Mouse (Mus musculus) MEL (cell line): Measurements from ENCODE around the gene Tnfrsf26. TPM values are rescaled to one million over a fixed set of nuclear protein-coding genes. Genes with fewer than 3 reads are reported as not detected.

ENCODE experiments used
- DNase-seq: peaks from one replicate; pipeline ENCODE4 v3.0.0; 2011; ENCODE audit warnings: low read depth, low spot score
- H3K27ac ChIP-seq: 2 replicates; pipeline ENCODE4 v1.5.1; 2012; ENCODE audit warnings: low read depth, mild to moderate bottlenecking, control low read depth, low read length, moderate library complexity; ENCODE audit not compliant: control insufficient read depth
- H3K27me3 ChIP-seq, 2 experiments: fragments of 150-350 bp in 1 of 2; sonication (generic) in 1 of 2; 2 replicates each; pipeline ENCODE4 v1.6.1; 2012; ENCODE audit warnings: low read length in 2 of 2, mild to moderate bottlenecking in 2 of 2, improper control_type of control experiment in 1 of 2, moderate library complexity in 1 of 2; ENCODE audit not compliant: insufficient read depth in 2 of 2, control insufficient read depth in 1 of 2
- H3K36me3 ChIP-seq, 2 experiments: 2 replicates each; pipeline ENCODE4 v1.6.1; 2012 to 2014; ENCODE audit warnings: low read length in 2 of 2, improper control_type of control experiment in 1 of 2, inconsistent platforms in 1 of 2, mild to moderate bottlenecking in 1 of 2; ENCODE audit not compliant: insufficient read depth in 2 of 2, control insufficient read depth in 1 of 2
- H3K4me1 ChIP-seq, 2 experiments: fragments of 150-350 bp in 1 of 2; sonication (generic) in 1 of 2; 2 replicates each; pipeline ENCODE4 v1.6.1; 2012; ENCODE audit warnings: low read length in 2 of 2, improper control_type of control experiment in 1 of 2, mild to moderate bottlenecking in 1 of 2; ENCODE audit not compliant: insufficient read depth in 2 of 2, control insufficient read depth in 1 of 2
- H3K4me3 ChIP-seq, 2 experiments: fragments of 150-350 bp in 1 of 2; sonication (generic) in 1 of 2; 2 replicates each; pipeline ENCODE4 v1.5.1; 2012; ENCODE audit warnings: low read depth in 2 of 2, low read length in 2 of 2, mild to moderate bottlenecking in 2 of 2, moderate library complexity in 2 of 2, control low read depth in 1 of 2, improper control_type of control experiment in 1 of 2; ENCODE audit not compliant: control insufficient read depth in 1 of 2, insufficient read depth in 1 of 2
- H3K79me2 ChIP-seq: 2 replicates; pipeline ENCODE4 v1.6.1; 2012; ENCODE audit warnings: mild to moderate bottlenecking, low read length, moderate library complexity; ENCODE audit not compliant: control insufficient read depth, poor library complexity, insufficient read depth
- H3K9ac ChIP-seq: 2 replicates; pipeline ENCODE4 v1.6.1; 2012; ENCODE audit warnings: low read depth, mild to moderate bottlenecking, control low read depth, low read length, moderate library complexity; ENCODE audit not compliant: control insufficient read depth, poor library complexity, severe bottlenecking
- H3K9me3 ChIP-seq: fragments of 150-350 bp; sonication (generic); replicated peaks from 2 replicates; pipeline ENCODE4 v1.6.1; 2012; ENCODE audit warnings: mild to moderate bottlenecking, low read length, improper control_type of control experiment, moderate library complexity; ENCODE audit not compliant: insufficient read depth
- BHLHE40 ChIP-seq: IDR thresholded peaks from 2 replicates; pipeline ENCODE4 v1.6.1; 2012; ENCODE audit warnings: low read depth, mild to moderate bottlenecking, inconsistent platforms, low read length, improper control_type of control experiment, borderline replicate concordance
- CHD1 ChIP-seq: IDR thresholded peaks from 2 replicates; pipeline ENCODE4 v1.6.1; 2012; ENCODE audit warnings: low read depth, mild to moderate bottlenecking, inconsistent platforms, low read length, improper control_type of control experiment
- CHD2 ChIP-seq: IDR thresholded peaks from 2 replicates; pipeline ENCODE4 v1.6.1; 2011; ENCODE audit warnings: low read length, improper control_type of control experiment
- CTCF ChIP-seq, 3 experiments: IDR thresholded peaks in 2 of 3; conservative IDR thresholded peaks in 1 of 3; 2 replicates each; pipeline ENCODE4 v1.5.1; 2011 to 2012; ENCODE audit warnings: low read length in 3 of 3, low read depth in 2 of 3, mild to moderate bottlenecking in 2 of 3, improper control_type of control experiment in 1 of 3, inconsistent platforms in 1 of 3, mixed read lengths in 1 of 3, moderate library complexity in 1 of 3; ENCODE audit not compliant: control insufficient read depth in 1 of 3, insufficient read depth in 1 of 3, poor library complexity in 1 of 3, severe bottlenecking in 1 of 3
- ELF1 ChIP-seq: IDR thresholded peaks from 2 replicates; pipeline ENCODE4 v1.6.1; 2014; ENCODE audit warnings: low read depth, mild to moderate bottlenecking, inconsistent platforms, low read length, improper control_type of control experiment, moderate library complexity
- HCFC1 ChIP-seq: IDR thresholded peaks from 2 replicates; pipeline ENCODE4 v1.6.1; 2012; ENCODE audit warnings: low read depth, mild to moderate bottlenecking, inconsistent platforms, low read length, improper control_type of control experiment, moderate library complexity
- KAT2A ChIP-seq: conservative IDR thresholded peaks from 2 replicates; pipeline ENCODE4 v1.6.1; 2012; ENCODE audit warnings: low read depth, low read length, improper control_type of control experiment, inconsistent platforms
- MAFK ChIP-seq: IDR thresholded peaks from 2 replicates; pipeline ENCODE4 v1.6.1; 2011; ENCODE audit warnings: low read depth, mild to moderate bottlenecking, low read length, improper control_type of control experiment, borderline replicate concordance
- MAX ChIP-seq: IDR thresholded peaks from 2 replicates; pipeline ENCODE4 v1.6.1; 2011; ENCODE audit warnings: low read length, improper control_type of control experiment
- MXI1 ChIP-seq: IDR thresholded peaks from 2 replicates; pipeline ENCODE4 v1.6.1; 2011; ENCODE audit warnings: mild to moderate bottlenecking, low read depth, low read length, improper control_type of control experiment
- MYB ChIP-seq: IDR thresholded peaks from 2 replicates; pipeline ENCODE4 v1.6.1; 2011; ENCODE audit warnings: mild to moderate bottlenecking, low read depth, low read length, improper control_type of control experiment
- NRF1 ChIP-seq: IDR thresholded peaks from 2 replicates; pipeline ENCODE4 v1.6.1; 2014; ENCODE audit warnings: low read depth, mild to moderate bottlenecking, inconsistent platforms, low read length, improper control_type of control experiment, moderate library complexity; ENCODE audit not compliant: poor library complexity, insufficient read depth, severe bottlenecking
- POLR2AphosphoS2 ChIP-seq: IDR thresholded peaks from 2 replicates; pipeline ENCODE4 v1.6.1; 2011; ENCODE audit warnings: low read length, improper control_type of control experiment
- RAD21 ChIP-seq: IDR thresholded peaks from 2 replicates; pipeline ENCODE4 v1.6.1; 2011; ENCODE audit warnings: mild to moderate bottlenecking, low read depth, low read length, improper control_type of control experiment
- SMC3 ChIP-seq: IDR thresholded peaks from 2 replicates; pipeline ENCODE4 v1.6.1; 2011; ENCODE audit warnings: low read depth, low read length, improper control_type of control experiment
- TAL1 ChIP-seq: IDR thresholded peaks from 2 replicates; pipeline ENCODE4 v1.6.1; 2012; ENCODE audit warnings: mild to moderate bottlenecking, inconsistent platforms, low read length, moderate library complexity, mixed read lengths
- TBP ChIP-seq: IDR thresholded peaks from 2 replicates; pipeline ENCODE4 v1.8.0; 2011; ENCODE audit warnings: low read depth, low read length, improper control_type of control experiment
- TCF12 ChIP-seq: IDR thresholded peaks from 2 replicates; pipeline ENCODE4 v1.6.1; 2014; ENCODE audit warnings: low read depth, mild to moderate bottlenecking, inconsistent platforms, low read length, improper control_type of control experiment, moderate library complexity
- ZMIZ1 ChIP-seq: IDR thresholded peaks from 2 replicates; pipeline ENCODE4 v1.6.1; 2012; ENCODE audit warnings: low read depth, mild to moderate bottlenecking, inconsistent platforms, low read length, improper control_type of control experiment, moderate library complexity
- polyA plus RNA-seq, 2 experiments: library from polyadenylated mRNA; stranded (reverse) in 1 of 2; unstranded in 1 of 2; fragments of >175 nt in 1 of 2; fragments of >200 nt in 1 of 2; gene quantifications; 2 replicates each; pipeline versions ENCODE4 v1.2.1 to v1.2.4; 2012; ENCODE audit warnings: low replicate concordance in 2 of 2, low read depth in 1 of 2; ENCODE audit not compliant: insufficient read length in 2 of 2, insufficient read depth in 1 of 2, missing spikeins in 1 of 2
- total RNA-seq: library from RNA; depleted of rRNA; stranded (reverse); fragments of 300-350 nt; gene quantifications from 2 replicates; pipeline ENCODE4 v1.2.3, GENCODE M21; 2012

The Tnfrsf26 gene
- total and polyA plus RNA-seq, 3 experiments, result 0.42 to 0.50 TPM; not detected in 1

- Histone ChIP-seq H3K4me3 (no peak overlapping the region), H3K36me3 (peaks cover 0 to 10% of the 10 kb centered on the region in 2 experiments; a peak in 2 of 4 replicates), H3K79me2 (peaks cover 2% of the 10 kb centered on the region), H3K4me1 (no peaks in the 10 kb centered on the region), H3K9ac (no peak overlapping the region), H3K27me3 (no peaks in the 10 kb centered on the region), H3K9me3 (no peaks in the 10 kb centered on the region), H3K27ac (no peak overlapping the region)
- DNase-seq, result no peak
- TF ChIP-seq ZMIZ1 (no peak), MAFK (no peak), CHD2 (no peak), CHD1 (no peak), CTCF (IDR thresholded peaks at IDR 0.05 in 2 of 3, conservative IDR thresholded peaks at IDR 0.05 in 1 of 3; ENCODE audit: control insufficient read depth in 1 of 3, insufficient read depth in 1 of 3, low read depth in 2 of 3, low read length in 3 of 3, poor library complexity in 1 of 3, severe bottlenecking in 1 of 3) (no peak), RAD21 (no peak), MAX (no peak), NRF1 (no peak), POLR2AphosphoS2 (no peak), BHLHE40 (no peak), TAL1 (no peak), TCF12 (no peak), KAT2A (no peak), HCFC1 (no peak), ELF1 (no peak), TBP (no peak), MYB (no peak)
Observed at GRCm38 (mm10) chr7:143588006-143588405, 40.5 kb downstream of the Tnfrsf26 start.

- H3K79me2 ChIP-seq, result peaks cover under 1% of the 10 kb centered on the region
- H3K4me3 ChIP-seq, result no peak overlapping the region
- no peak overlapping the region for H3K27ac ChIP-seq
- no peaks in the 10 kb centered on the region for H3K9me3 ChIP-seq
- H3K36me3 ChIP-seq, result peaks cover 0 to 10% of the 10 kb centered on the region in 2 experiments; a peak in 2 of 4 replicates
- no peaks in the 10 kb centered on the region for H3K27me3 ChIP-seq
- DNase-seq, result no peak
- no peak for TF ChIP-seq SMC3
- no peak for TF ChIP-seq MXI1
- H3K9ac ChIP-seq, result no peak overlapping the region
- H3K4me1 ChIP-seq, result no peaks in the 10 kb centered on the region
Observed at GRCm38 (mm10) chr7:143587586-143587985, 40.9 kb downstream of the Tnfrsf26 start.
